Mouse (Mus musculus): Measurements from ENCODE around the gene Ropn1l. TPM values are rescaled to one million over a fixed set of nuclear protein-coding genes. Genes with fewer than 3 reads are reported as not detected.

Gene Ropn1l
- polyA plus RNA-seq (2021; fragmentation: Nextera tagmentation), result 3.7 and 3.9 TPM in 2 replicates
- long read RNA-seq, experiment 1, transcript Ropn1l-201 (5 exons, 957 nt), result major isoform, 5 of 6 reads
- long read RNA-seq, experiment 1, partial matches to known transcripts, result 0 of 6 reads
- long read RNA-seq, experiment 1, other reads (novel, unspliced or antisense), result 1 of 6 reads
- long read RNA-seq, experiment 2, partial matches to known transcripts, result 0 of 1 reads
- long read RNA-seq, experiment 2, other reads (novel, unspliced or antisense), result 0 of 1 reads

GRCm38 (mm10) chr15:31453098-31453916 lies at the start of gene Ropn1l:
Gene Ropn1l (minus strand): TSS chr15:31453737.

Other genes starting within 250 kb of the Ropn1l start
- gene Dap, start 229.4 kb downstream of the Ropn1l start, polyA plus RNA-seq (2021; fragmentation: Nextera tagmentation), result 16.1 and 17.2 TPM in 2 replicates
- gene Ankrd33b, start 86.0 kb downstream of the Ropn1l start, polyA plus RNA-seq (2021; fragmentation: Nextera tagmentation), result 11.2 and 13.3 TPM in 2 replicates
- 30.9 and 36.1 TPM in 2 replicates for gene March6, start 77.3 kb upstream of the Ropn1l start, polyA plus RNA-seq (2021; fragmentation: Nextera tagmentation)
- gene Cmbl, start 111.7 kb upstream of the Ropn1l start, polyA plus RNA-seq (2021; fragmentation: Nextera tagmentation), result 22.0 and 26.7 TPM in 2 replicates
- gene Cct5, start 148.1 kb upstream of the Ropn1l start, polyA plus RNA-seq (2021; fragmentation: Nextera tagmentation), result 355 and 374 TPM in 2 replicates
- gene Fam173b, start 148.1 kb upstream of the Ropn1l start, polyA plus RNA-seq (2021; fragmentation: Nextera tagmentation), result 14.4 and 16.3 TPM in 2 replicates

All from layer of hippocampus, adult 6 months (tissue).